Mouse (Mus musculus) brain, embryonic 14.5 days (tissue): ENCODE data around the gene Igfbp6.

Experiments
- CTCF ChIP-seq: fragments of 200-500 bp; IDR thresholded peaks from 2 replicates; pipeline ENCODE4 v1.5.1; 2012; ENCODE audit warnings: inconsistent platforms, mild to moderate bottlenecking, moderate library complexity, borderline replicate concordance; ENCODE audit not compliant: insufficient read depth, insufficient read length; ENCODE audit errors: extremely low read depth
- POLR2A ChIP-seq: fragments of 200-500 bp; IDR thresholded peaks from 2 replicates; pipeline ENCODE4 v1.6.1; 2012; ENCODE audit warnings: mild to moderate bottlenecking, inconsistent platforms, borderline replicate concordance; ENCODE audit not compliant: poor library complexity, insufficient read depth, insufficient read length, severe bottlenecking; ENCODE audit errors: extremely low read depth

DNA sequence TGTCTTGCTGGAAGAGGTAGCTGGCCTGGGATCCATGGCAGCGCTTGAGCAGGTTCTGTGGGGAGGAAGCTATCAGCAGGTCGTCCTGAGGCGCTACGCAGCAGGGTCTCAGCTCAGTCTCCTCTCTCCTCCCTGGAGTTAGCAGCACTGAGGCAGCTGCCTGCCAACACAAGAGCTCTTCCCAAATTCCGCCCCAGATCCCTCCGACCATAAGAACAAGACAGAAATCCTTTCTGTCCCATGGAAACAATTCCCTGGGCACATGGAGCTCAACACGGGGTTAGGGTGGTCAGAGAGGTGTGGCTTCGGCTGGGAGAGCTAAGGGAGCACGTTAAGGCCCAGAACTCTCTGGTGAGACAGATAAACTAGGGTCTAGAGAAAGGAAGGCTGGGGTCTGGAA lies 34.9 kb downstream of the Igfbp6 start:
- TF ChIP-seq CTCF (no peak), POLR2A (no peak)
